Mouse (Mus musculus) intestine, postnatal 0 days (tissue): ENCODE results near the gene Henmt1. TPM values are rescaled to one million over a fixed set of nuclear protein-coding genes. Genes with fewer than 3 reads are reported as not detected.

Experiments
- ATAC-seq: fragments of 200-750 bp; cut with Nextera tagmentation; 2 replicates; pipeline ENCODE4 v1.8.0; 2017; ENCODE audit warnings: mild to moderate bottlenecking, moderate TSS enrichment, moderate library complexity
- H3K27ac ChIP-seq: fragments of 300-500 bp; sonication (generic); 2 replicates; pipeline ENCODE4 v1.5.1; 2014; ENCODE audit warnings: mild to moderate bottlenecking, low read depth, low read length, moderate library complexity
- H3K27me3 ChIP-seq: fragments of 300-500 bp; sonication (generic); replicated peaks from 2 replicates; pipeline ENCODE4 v1.6.1; 2014; ENCODE audit warnings: low read length, mixed read lengths; ENCODE audit not compliant: control insufficient read depth, insufficient read depth
- H3K36me3 ChIP-seq: fragments of 300-500 bp; sonication (generic); 2 replicates; pipeline ENCODE4 v1.6.1; 2014; ENCODE audit warnings: mild to moderate bottlenecking, moderate library complexity; ENCODE audit not compliant: control insufficient read depth, insufficient read depth
- H3K4me1 ChIP-seq: fragments of 300-500 bp; sonication (generic); replicated peaks from 2 replicates; pipeline ENCODE4 v1.6.1; 2014; ENCODE audit warnings: antibody characterized with exemption, low read length, mixed read lengths; ENCODE audit not compliant: control insufficient read depth, insufficient read depth
- H3K4me2 ChIP-seq: fragments of 300-500 bp; sonication (generic); replicated peaks from 2 replicates; pipeline ENCODE4 v1.6.1; 2014; ENCODE audit warnings: low read depth, mild to moderate bottlenecking, moderate library complexity
- H3K4me3 ChIP-seq: fragments of 300-500 bp; sonication (generic); 2 replicates; pipeline ENCODE4 v1.5.1; 2014; ENCODE audit warnings: low read depth, low read length
- H3K9ac ChIP-seq: fragments of 300-500 bp; sonication (generic); 2 replicates; pipeline ENCODE4 v1.6.1; 2014; ENCODE audit warnings: mild to moderate bottlenecking, low read depth, low read length
- H3K9me3 ChIP-seq: fragments of 300-500 bp; sonication (generic); 2 replicates; pipeline ENCODE4 v1.6.1; 2016; ENCODE audit warnings: mixed run types; ENCODE audit not compliant: control insufficient read depth
- CTCF ChIP-seq: sonication (generic); IDR thresholded peaks from 2 replicates; pipeline ENCODE4 v1.5.1; 2016; ENCODE audit warnings: low read depth, mild to moderate bottlenecking, control low read depth, antibody characterized with exemption, moderate library complexity
- WGBS: fragments of 180-500 bp; shearing (Covaris S2); extraction: QIAGEN DNeasy Blood & Tissue Kit; methylation state at CpG from one replicate; pipeline ENCODE4 v1.1.7; 2014; 5-methylcytosine and 5-hydroxymethylcytosine counted together
- polyA plus RNA-seq: library from polyadenylated mRNA; unstranded; fragments of >200 nt; fragmentation: Nextera tagmentation; extraction: Ambion mirVana; gene quantifications from 2 replicates; pipeline ENCODE4 v1.2.1, GENCODE M21; 2015

Henmt1 gene
- polyA plus RNA-seq, 1 experiment from 2014 or later, result 0.38 TPM

DNA sequence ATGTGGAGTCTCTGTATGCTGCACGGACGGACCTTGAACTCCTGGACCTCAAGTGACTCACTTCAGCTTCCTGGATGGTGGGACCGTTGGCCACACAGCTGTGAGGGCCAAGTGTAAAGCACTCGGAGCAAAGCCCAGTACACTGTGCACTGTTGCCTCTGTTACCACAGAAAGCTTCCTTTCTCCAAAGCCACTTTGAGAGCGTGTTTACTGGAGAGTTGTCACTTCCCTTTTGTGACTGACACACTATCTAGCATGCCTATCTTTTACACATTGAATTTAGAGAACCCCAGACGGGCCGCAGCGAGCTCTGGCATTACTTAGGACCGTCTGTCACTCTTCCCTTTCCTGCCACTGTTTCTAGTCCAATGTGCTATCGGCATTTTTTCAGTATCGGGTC, 57.6 kb downstream of the Henmt1 start:
- H3K4me2 ChIP-seq, result no peak overlapping the region
- H3K4me3 ChIP-seq, result no peak overlapping the region
- H3K9me3 ChIP-seq, result no peaks in the 10 kb centered on the region
- H3K27ac ChIP-seq, result no peak overlapping the region
- H3K27me3 ChIP-seq, result no peaks in the 10 kb centered on the region
- ATAC-seq, result no peak
- no peak overlapping the region for H3K9ac ChIP-seq
- no peak for TF ChIP-seq CTCF
- 57% methylated on average over 11 of the region's 11 CpGs for WGBS
- H3K36me3 ChIP-seq, result peaks cover 12% of the 10 kb centered on the region; the same call in 1 of the 2 replicates
- H3K4me1 ChIP-seq, result no peaks in the 10 kb centered on the region

DNA sequence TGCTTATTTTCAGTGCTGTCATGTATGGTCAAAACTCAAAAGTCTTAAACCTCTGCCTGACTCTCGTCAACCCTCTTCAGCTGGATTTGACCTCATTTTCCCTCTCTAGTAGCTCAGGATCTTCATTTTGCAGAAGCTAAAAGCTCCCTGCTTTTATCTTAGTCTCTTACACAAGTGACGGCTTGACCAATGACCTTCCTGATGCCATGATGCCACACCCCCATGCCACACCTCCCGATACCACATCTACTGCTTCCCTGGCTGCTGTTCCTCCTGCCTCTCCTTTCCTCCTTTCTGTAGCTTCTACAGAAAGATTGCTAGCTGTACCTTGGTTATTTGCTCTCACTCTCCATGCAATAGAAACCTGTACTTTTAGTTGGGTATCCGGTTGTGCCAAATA, 58.1 kb downstream of the Henmt1 start:
- Histone ChIP-seq H3K27ac (no peak overlapping the region), H3K4me3 (no peak overlapping the region), H3K9ac (no peak overlapping the region), H3K9me3 (no peaks in the 10 kb centered on the region), H3K4me2 (no peak overlapping the region), H3K27me3 (no peaks in the 10 kb centered on the region), H3K4me1 (no peaks in the 10 kb centered on the region), H3K36me3 (peaks cover 15% of the 10 kb centered on the region; the same call in 1 of the 2 replicates)
- no peak for ATAC-seq
- TF ChIP-seq CTCF, result no peak
- 49% methylated on average over 4 of the region's 4 CpGs for WGBS

DNA sequence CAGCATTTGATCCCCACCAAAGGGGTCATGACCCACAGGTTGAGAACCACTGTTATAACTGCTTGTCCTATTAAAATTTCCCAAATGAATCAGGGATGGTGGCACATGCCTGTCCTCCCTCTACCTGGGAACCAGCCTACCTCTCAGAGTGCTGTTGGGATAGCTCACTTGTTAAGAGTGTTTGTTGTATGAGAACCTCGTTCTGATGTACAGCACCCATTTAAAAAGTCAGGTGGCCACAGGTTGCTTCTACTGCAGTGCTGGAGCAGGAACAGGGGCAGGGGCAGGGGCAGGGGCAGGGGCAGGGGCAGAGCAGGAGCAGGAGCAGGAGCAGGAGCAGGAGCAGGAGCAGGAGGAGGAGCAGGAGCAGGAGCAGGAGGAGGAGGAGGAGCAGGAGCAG, 59.5 kb downstream of the Henmt1 start:
- Histone ChIP-seq H3K4me2 (no peak overlapping the region), H3K9me3 (no peaks in the 10 kb centered on the region), H3K27ac (no peak overlapping the region), H3K36me3 (peaks cover 9% of the 10 kb centered on the region; the same call in 1 of the 2 replicates), H3K4me1 (no peaks in the 10 kb centered on the region), H3K4me3 (no peak overlapping the region), H3K9ac (no peak overlapping the region), H3K27me3 (no peaks in the 10 kb centered on the region)
- no peak for TF ChIP-seq CTCF
- ATAC-seq, result no peak
- WGBS, result 88% methylated on average over 1 of the region's 1 CpGs

DNA sequence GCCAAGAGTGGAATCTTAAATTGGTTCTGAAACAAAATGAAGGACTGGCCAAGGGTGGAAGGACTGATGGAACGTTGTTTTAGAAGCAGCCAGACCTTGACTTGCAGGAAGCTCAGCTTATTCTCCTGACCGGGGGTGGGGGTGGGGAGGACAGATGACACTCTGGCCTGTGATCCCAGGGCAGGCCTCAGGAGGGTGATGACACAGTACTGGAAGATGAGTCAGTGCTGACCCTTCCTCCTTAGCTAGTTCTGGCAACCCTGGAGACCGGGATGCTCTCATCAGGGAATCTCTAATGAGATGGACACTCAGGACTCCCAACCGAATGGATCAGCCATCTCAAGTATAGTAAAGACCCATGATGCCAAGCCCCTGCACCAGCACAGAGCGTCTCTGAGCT, 66.1 kb downstream of the Henmt1 start:
- no peak for TF ChIP-seq CTCF
- Histone ChIP-seq H3K4me3 (no peak overlapping the region), H3K36me3 (0 out of 2 replicates have a peak, but pooled peaks cover 7% of the 10 kb centered on the region), H3K4me1 (no peaks in the 10 kb centered on the region), H3K9ac (no peak overlapping the region), H3K27me3 (no peaks in the 10 kb centered on the region), H3K4me2 (no peak overlapping the region), H3K27ac (no peak overlapping the region), H3K9me3 (no peaks in the 10 kb centered on the region)
- WGBS, result 82% methylated on average over 5 of the region's 5 CpGs
- ATAC-seq, result no peak

DNA sequence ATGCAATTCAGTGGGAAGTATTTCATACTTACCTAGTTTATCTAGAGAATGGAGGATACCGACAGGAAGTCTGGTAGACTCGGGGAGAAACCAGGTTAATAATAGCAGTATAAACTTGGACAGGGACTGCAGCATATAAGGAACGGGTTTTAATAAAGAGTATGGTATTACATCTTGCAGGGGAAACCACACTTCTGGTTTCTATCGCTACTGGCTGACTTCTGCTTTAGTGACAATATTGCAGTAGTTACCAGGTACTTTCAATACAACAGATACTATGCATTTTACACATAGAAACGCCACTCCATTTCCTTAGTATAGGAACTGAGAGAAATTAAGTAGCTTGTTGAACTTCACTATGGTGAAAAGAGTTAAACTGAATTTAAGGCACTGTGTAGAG, 68.5 kb downstream of the Henmt1 start:
- no peak for ATAC-seq
- H3K4me3 ChIP-seq, result no peak overlapping the region
- H3K9ac ChIP-seq, result no peak overlapping the region
- H3K27ac ChIP-seq, result no peak overlapping the region
- TF ChIP-seq CTCF, result no peak
- no peaks in the 10 kb centered on the region for H3K9me3 ChIP-seq
- no peaks in the 10 kb centered on the region for H3K4me1 ChIP-seq
- 78% methylated on average over 5 of the region's 5 CpGs for WGBS
- no peaks in the 10 kb centered on the region for H3K27me3 ChIP-seq
- H3K4me2 ChIP-seq, result no peak overlapping the region
- H3K36me3 ChIP-seq, result no peaks in the 10 kb centered on the region

Other genes with a start within 250 kb of the Henmt1 start
- gene Gpsm2, start 217.6 kb upstream of the Henmt1 start, polyA plus RNA-seq, result 26.7 and 27.8 TPM in 2 replicates
- gene Aknad1, start 200.2 kb upstream of the Henmt1 start, polyA plus RNA-seq, result 0.14 and 0.16 TPM in 2 replicates
- gene Stxbp3, start 99.3 kb upstream of the Henmt1 start, polyA plus RNA-seq, result 40.5 and 48.6 TPM in 2 replicates
- gene Fndc7, start 49.9 kb upstream of the Henmt1 start, polyA plus RNA-seq, result 0.05 TPM in 1 of 2 replicates, not detected in the other
- gene Prpf38b, start 28.1 kb upstream of the Henmt1 start, polyA plus RNA-seq, result 29.5 and 38.0 TPM in 2 replicates
- gene Gm9857, start 572 bp downstream of the Henmt1 start, polyA plus RNA-seq, result not detected in 2 replicates
- gene Fam102b, start 87.7 kb downstream of the Henmt1 start, polyA plus RNA-seq, result 7.9 and 8.2 TPM in 2 replicates
- not detected in 2 replicates for gene Slc25a54, start 140.6 kb downstream of the Henmt1 start, polyA plus RNA-seq
- gene Slc25a24, start 183.3 kb downstream of the Henmt1 start, polyA plus RNA-seq, result 18.7 and 20.9 TPM in 2 replicates